Mouse (Mus musculus): ENCODE measurements around the gene Myo18a.

The Myo18a gene

GRCm38 (mm10) chr11:77900187-77900586, 137.1 kb downstream of the Myo18a start:
- no peak for DNase-seq (ENCODE audit: low spot score)

- DNase-seq (ENCODE audit: low spot score): no peak
Observed at GRCm38 (mm10) chr11:77900696-77901095, 137.7 kb downstream of the Myo18a start.

GRCm38 (mm10) chr11:77901366-77901765, 138.3 kb downstream of the Myo18a start:
- DNase-seq (ENCODE audit: low spot score): no peak

GRCm38 (mm10) chr11:77901775-77902355, 138.8 kb downstream of the Myo18a start:
- no peak for DNase-seq (ENCODE audit: low spot score)

- no peak for DNase-seq (ENCODE audit: low spot score)
Observed at GRCm38 (mm10) chr11:77903761-77904160, 140.7 kb downstream of the Myo18a start.

GRCm38 (mm10) chr11:77904707-77905106, 141.7 kb downstream of the Myo18a start:
- DNase-seq (ENCODE audit: low spot score): no peak

- no peak for DNase-seq (ENCODE audit: low spot score)
Observed at GRCm38 (mm10) chr11:77906097-77906687, 143.1 kb downstream of the Myo18a start.

- DNase-seq (ENCODE audit: low spot score): peak; percentile 48
Observed at GRCm38 (mm10) chr11:77906747-77907174, 143.7 kb downstream of the Myo18a start.

- DNase-seq (ENCODE audit: low spot score): no peak
Observed at GRCm38 (mm10) chr11:77908468-77908867, 145.4 kb downstream of the Myo18a start.

GRCm38 (mm10) chr11:77909376-77909775, 146.3 kb downstream of the Myo18a start:
- DNase-seq (ENCODE audit: low spot score): no peak

GRCm38 (mm10) chr11:77909776-77910175, 146.7 kb downstream of the Myo18a start:
- DNase-seq (ENCODE audit: low spot score): no peak

GRCm38 (mm10) chr11:77913505-77913904, 150.5 kb downstream of the Myo18a start:
- DNase-seq (ENCODE audit: low spot score): peak; percentile 63

GRCm38 (mm10) chr11:77914598-77915260, 151.7 kb downstream of the Myo18a start:
- no peak for DNase-seq (ENCODE audit: low spot score)

Data from embryo, embryonic 10.5 days (tissue).